In the genomic region with DNA sequence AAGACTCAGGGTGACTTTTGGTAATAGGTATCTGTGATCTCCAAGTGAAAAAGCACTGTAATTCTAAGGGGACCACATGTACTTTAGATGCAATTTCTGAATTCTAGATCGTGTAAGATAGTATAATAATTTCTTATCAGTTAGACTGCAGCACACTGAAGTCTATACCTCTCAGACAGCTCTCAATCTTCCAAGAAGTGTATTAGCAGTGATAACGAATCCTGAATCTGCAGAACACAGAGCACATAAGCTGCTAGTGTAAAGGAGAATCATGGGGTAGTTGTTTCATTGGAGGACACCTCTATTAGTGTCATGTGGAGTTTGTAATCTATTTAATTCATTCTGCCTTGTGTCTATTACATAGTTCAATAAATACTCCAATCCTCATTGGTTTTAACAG, we compare ENCODE assay signal across 25 mouse cellular contexts.
DNase-seq lines count a peak whose midpoint lies in the region; ATAC-seq lines count a peak whose summit lies in the region.
"Had no signal": no experiment of that assay in that cellular context is flagged by ENCODE, and none has a peak within 500 bp of the region (broad histone marks: within the 10 kb centered on the region; RNA-seq: fewer than 3 reads in every experiment).

No protein-coding gene starts in this region.

- H3K4me2 ChIP-seq in liver, embryonic 11.5 days, result no peak overlapping the region
- no peak overlapping the region for H3K4me2 ChIP-seq in liver, embryonic 15.5 days
- H3K4me2 ChIP-seq in forebrain, embryonic 11.5 days (ENCODE audit: low read depth, low read length, severe bottlenecking), result no peak overlapping the region
- H3K4me2 ChIP-seq: heart, embryonic 12.5 days; heart, embryonic 15.5 days; hindbrain, embryonic 13.5 days had no signal

- no peak overlapping the region for H3K9ac ChIP-seq in liver, embryonic 11.5 days (ENCODE audit: low read depth, low read length)
- H3K9ac ChIP-seq in liver, embryonic 15.5 days, result no peak overlapping the region
- H3K9ac ChIP-seq in forebrain, embryonic 11.5 days (ENCODE audit: low read length), result no peak overlapping the region
- H3K9ac ChIP-seq: forebrain, postnatal 0 days; heart, embryonic 12.5 days; heart, embryonic 15.5 days; hindbrain, embryonic 13.5 days had no signal

- no peak overlapping the region for H3K27ac ChIP-seq in liver, embryonic 11.5 days (ENCODE audit: low read depth, low read length)
- no peak overlapping the region for H3K27ac ChIP-seq in liver, embryonic 15.5 days (replicated peaks)
- H3K27ac ChIP-seq in forebrain, embryonic 11.5 days (ENCODE audit: low read depth, low read length), result no peak overlapping the region
- H3K27ac ChIP-seq: forebrain, embryonic 10.5 days; gastrocnemius, adult 2 months; heart, embryonic 15.5 days; hindbrain, embryonic 10.5 days; hindbrain, embryonic 13.5 days had no signal

- H3K4me3 ChIP-seq in liver, embryonic 11.5 days (ENCODE audit: low read depth, low read length), result no peak overlapping the region
- no peak overlapping the region for H3K4me3 ChIP-seq in liver, embryonic 15.5 days (replicated peaks)
- H3K4me3 ChIP-seq in forebrain, embryonic 11.5 days (ENCODE audit: low read depth, low read length), result no peak overlapping the region
- H3K4me3 ChIP-seq: forebrain, embryonic 10.5 days; gastrocnemius, adult 2 months; heart, embryonic 12.5 days; heart, embryonic 15.5 days; hindbrain, embryonic 10.5 days; hindbrain, embryonic 13.5 days had no signal

- WGBS in liver, embryonic 11.5 days, result 63% methylated on average over 2 of the region's 2 CpGs
- 24% methylated on average over 2 of the region's 2 CpGs for WGBS in liver, embryonic 15.5 days (ENCODE audit: insufficient replicate concordance)
- 75% methylated on average over 2 of the region's 2 CpGs for WGBS in forebrain, embryonic 11.5 days

- ATAC-seq in liver, embryonic 11.5 days (replicated peaks; ENCODE audit: low FRiP score), result peak; percentile 67; the same call in 1 of the 2 replicates
- peak; percentile 70 for ATAC-seq in liver, embryonic 15.5 days (ENCODE audit: insufficient read depth)
- peak; percentile 79 for ATAC-seq in megakaryocyte-erythroid progenitor cell, adult 5-6 weeks (replicated peaks; ENCODE audit: low FRiP score, low TSS enrichment, poor library complexity, severe bottlenecking)
- ATAC-seq in forebrain, embryonic 11.5 days (replicated peaks; ENCODE audit: low FRiP score), result no peak
- ATAC-seq: activated CD4-positive, CD25-positive, alpha-beta regulatory T cell, adult 4 months; forebrain, embryonic 14.5 days; forebrain, postnatal 0 days; hindbrain, embryonic 16.5 days had no signal

- H3K4me1 ChIP-seq in liver, embryonic 11.5 days (replicated peaks; ENCODE audit: control insufficient read depth, insufficient read depth, low read length), result no peaks in the 10 kb centered on the region
- H3K4me1 ChIP-seq in liver, embryonic 15.5 days (replicated peaks), result no peaks in the 10 kb centered on the region
- no peaks in the 10 kb centered on the region for H3K4me1 ChIP-seq in forebrain, embryonic 11.5 days (replicated peaks; ENCODE audit: control insufficient read depth, insufficient read depth, low read length)
- H3K4me1 ChIP-seq: forebrain, embryonic 10.5 days; heart, embryonic 12.5 days; heart, embryonic 15.5 days; hindbrain, embryonic 10.5 days; hindbrain, embryonic 13.5 days had no signal

- no peaks in the 10 kb centered on the region for H3K27me3 ChIP-seq in liver, embryonic 11.5 days (replicated peaks; ENCODE audit: control insufficient read depth, insufficient read depth, low read length)
- no peaks in the 10 kb centered on the region for H3K27me3 ChIP-seq in liver, embryonic 15.5 days
- no peaks in the 10 kb centered on the region for H3K27me3 ChIP-seq in forebrain, embryonic 11.5 days (ENCODE audit: control insufficient read depth, insufficient read depth, low read length)
- H3K27me3 ChIP-seq: heart, embryonic 12.5 days; heart, embryonic 15.5 days; hindbrain, embryonic 13.5 days had no signal

- DNase-seq in liver, embryonic 11.5 days (ENCODE audit: low spot score), result no peak
- DNase-seq in liver, result no peak
- no peak for DNase-seq in forebrain, embryonic 11.5 days (ENCODE audit: low spot score)
- DNase-seq in right cerebral cortex, adult 2 months (ENCODE audit: low spot score in 2 of 2), result no peak
- DNase-seq: adrenal gland, adult 8-10 months; adrenal gland, postnatal 25 days; cerebellum, adult 18-20 months; cerebellum, adult 9-11 months; cerebellum, postnatal 25 days; forebrain, postnatal 0 days; gastrocnemius, adult 2 months; gastrocnemius, postnatal 25 days; heart, adult 18-20 months; heart, postnatal 10 days; heart, postnatal 36 days had no signal

- H3K9me3 ChIP-seq in liver, embryonic 11.5 days (ENCODE audit: control insufficient read depth, low read length), result no peaks in the 10 kb centered on the region
- H3K9me3 ChIP-seq in liver, embryonic 15.5 days (replicated peaks), result no peaks in the 10 kb centered on the region
- no peaks in the 10 kb centered on the region for H3K9me3 ChIP-seq in forebrain, embryonic 11.5 days (ENCODE audit: control insufficient read depth, low read length)
- H3K9me3 ChIP-seq: forebrain, embryonic 10.5 days; heart, embryonic 12.5 days; heart, embryonic 15.5 days; hindbrain, embryonic 10.5 days; hindbrain, embryonic 13.5 days had no signal

- no peaks in the 10 kb centered on the region for H3K36me3 ChIP-seq in liver, embryonic 11.5 days (ENCODE audit: control insufficient read depth, insufficient read depth, low read length)
- no peaks in the 10 kb centered on the region for H3K36me3 ChIP-seq in liver, embryonic 15.5 days (replicated peaks)
- no peaks in the 10 kb centered on the region for H3K36me3 ChIP-seq in forebrain, embryonic 11.5 days (ENCODE audit: control insufficient read depth, insufficient read depth, low read length)
- H3K36me3 ChIP-seq: forebrain, embryonic 10.5 days; heart, embryonic 12.5 days; heart, embryonic 15.5 days; hindbrain, embryonic 10.5 days; hindbrain, embryonic 13.5 days had no signal
